Comparison of ENCODE assay signal across 8 mouse cellular contexts in the genomic region with DNA sequence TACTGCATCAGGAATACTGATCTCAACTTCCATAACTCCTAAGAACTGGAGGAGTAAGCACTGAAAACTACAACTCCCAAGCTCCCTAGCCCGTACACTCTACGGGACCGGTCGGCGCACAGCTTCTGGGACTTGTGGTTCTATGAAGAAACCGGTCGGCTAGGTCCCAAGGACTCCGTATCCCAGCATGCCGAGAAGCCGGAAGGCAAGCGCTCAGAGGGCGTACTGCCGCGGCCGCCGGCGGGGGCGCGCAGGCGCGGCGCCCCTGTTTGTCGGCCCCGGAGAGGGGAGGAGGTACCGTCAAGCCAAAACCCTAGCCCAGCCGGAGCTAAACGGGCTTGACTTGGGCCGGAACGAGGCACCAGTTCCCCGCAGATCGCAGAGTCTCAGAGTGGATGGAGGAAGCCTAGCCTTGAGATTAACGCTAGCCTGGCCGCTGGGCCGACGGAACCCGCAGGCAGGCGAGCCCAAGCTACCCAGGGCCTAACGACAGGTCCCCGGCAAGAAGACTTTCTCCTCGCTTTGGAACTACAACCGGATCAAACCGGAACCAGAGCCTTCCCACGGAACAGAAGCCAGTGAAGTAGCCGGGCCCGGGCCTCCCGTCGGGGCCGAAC. TPM values are rescaled to one million over a fixed set of nuclear protein-coding genes. Genes with fewer than 3 reads are reported as not detected.
A peak's percentile ranks its signal among the peaks of the same experiment; 100 is the strongest.
DNase-seq lines count a peak whose midpoint lies in the region; ATAC-seq lines count a peak whose summit lies in the region.

Tmem115 (plus strand) TSS at position 155 of the 617 bp plus-strand sequence.

- peak within 1 kb of the TSS; percentile 88 for H3K27ac ChIP-seq in forebrain, embryonic 10.5 days
- peak within 1 kb of the TSS; percentile 84 for H3K27ac ChIP-seq in heart, embryonic 15.5 days
- peak within 1 kb of the TSS; percentile 87 for H3K27ac ChIP-seq in liver, embryonic 15.5 days (replicated peaks)
- H3K27ac ChIP-seq in neural tube, embryonic 12.5 days = no peak within 1 kb of the TSS

- peak; percentile 99 for ATAC-seq in heart, embryonic 15.5 days (replicated peaks; ENCODE audit: insufficient number of reproducible peaks, insufficient read depth, low FRiP score, low read depth)
- ATAC-seq in liver, embryonic 15.5 days (ENCODE audit: insufficient read depth) = peak; percentile 94
- peak; percentile 99 for ATAC-seq in neural tube, embryonic 12.5 days (ENCODE audit: low FRiP score, low read depth)

- no peaks in the 10 kb centered on the region for H3K9me3 ChIP-seq in forebrain, embryonic 10.5 days
- no peaks in the 10 kb centered on the region for H3K9me3 ChIP-seq in heart, embryonic 15.5 days (replicated peaks)
- H3K9me3 ChIP-seq in liver, embryonic 15.5 days (replicated peaks) = no peaks in the 10 kb centered on the region
- H3K9me3 ChIP-seq in neural tube, embryonic 12.5 days = no peaks in the 10 kb centered on the region

- H3K4me1 ChIP-seq in forebrain, embryonic 10.5 days = peaks cover 43% of the 10 kb centered on the region
- H3K4me1 ChIP-seq in heart, embryonic 15.5 days (replicated peaks) = peaks cover 29% of the 10 kb centered on the region
- H3K4me1 ChIP-seq in liver, embryonic 15.5 days (replicated peaks) = peaks cover 40% of the 10 kb centered on the region
- H3K4me1 ChIP-seq in neural tube, embryonic 12.5 days = peaks cover 34% of the 10 kb centered on the region

- peak within 1 kb of the TSS; percentile 90 for H3K4me2 ChIP-seq in heart, embryonic 15.5 days
- peak within 1 kb of the TSS; percentile 95 for H3K4me2 ChIP-seq in liver, embryonic 15.5 days
- peak within 1 kb of the TSS; percentile 100 for H3K4me2 ChIP-seq in neural tube, embryonic 12.5 days (replicated peaks)

- H3K27me3 ChIP-seq in forebrain, embryonic 10.5 days (ENCODE audit: poor library complexity, severe bottlenecking) = peaks cover 6% of the 10 kb centered on the region; the same call in 1 of the 2 replicates
- no peaks in the 10 kb centered on the region for H3K27me3 ChIP-seq in heart, embryonic 15.5 days
- peaks cover 2% of the 10 kb centered on the region for H3K27me3 ChIP-seq in liver, embryonic 15.5 days
- H3K27me3 ChIP-seq in neural tube, embryonic 12.5 days (replicated peaks) = no peaks in the 10 kb centered on the region

- peak within 1 kb of the TSS; percentile 72 for H3K4me3 ChIP-seq in forebrain, embryonic 10.5 days
- peak within 1 kb of the TSS; percentile 82 for H3K4me3 ChIP-seq in heart, embryonic 15.5 days
- H3K4me3 ChIP-seq in liver, embryonic 15.5 days (replicated peaks) = peak within 1 kb of the TSS; percentile 74
- peak within 1 kb of the TSS; percentile 77 for H3K4me3 ChIP-seq in neural tube, embryonic 12.5 days

- DNase-seq in CD8-positive naive resting alpha-beta T cell, adult 2 months (ENCODE audit: low read depth in 2 of 2, low spot score in 2 of 2) = peak; percentile 85 to 87
- peak; percentile 86 for DNase-seq in c-Kit-positive CD71-negative TER-119-negative erythroid progenitor cells, embryonic 14.5 days (ENCODE audit: low read depth)
- peak; percentile 93 for DNase-seq in forebrain, embryonic 10.5 days (ENCODE audit: extremely low spot score, low spot score)
- DNase-seq in kidney, postnatal 36 days = peak; percentile 92 to 98
- peak; percentile 99 for DNase-seq in telencephalon, adult 2 months (ENCODE audit: low read depth, low spot score)

- H3K9ac ChIP-seq in heart, embryonic 15.5 days = peak within 1 kb of the TSS; percentile 87
- H3K9ac ChIP-seq in liver, embryonic 15.5 days = peak within 1 kb of the TSS; percentile 85
- peak within 1 kb of the TSS; percentile 88 for H3K9ac ChIP-seq in neural tube, embryonic 12.5 days

- under 1% methylated on average over 48 of the region's 48 CpGs for WGBS in forebrain, embryonic 10.5 days
- WGBS in heart, embryonic 15.5 days = under 1% methylated on average over 48 of the region's 48 CpGs
- under 1% methylated on average over 48 of the region's 48 CpGs for WGBS in liver, embryonic 15.5 days (ENCODE audit: insufficient replicate concordance)
- under 1% methylated on average over 48 of the region's 48 CpGs for whole genome bisulfite sequencing in neural tube, embryonic 12.5 days

- peaks cover 25% of the 10 kb centered on the region for H3K36me3 ChIP-seq in forebrain, embryonic 10.5 days (replicated peaks)
- peaks cover 19% of the 10 kb centered on the region for H3K36me3 ChIP-seq in heart, embryonic 15.5 days
- peaks cover 24% of the 10 kb centered on the region for H3K36me3 ChIP-seq in liver, embryonic 15.5 days (replicated peaks)
- peaks cover 14% of the 10 kb centered on the region for H3K36me3 ChIP-seq in neural tube, embryonic 12.5 days

RNA-seq across cellular contexts. Expression of gene Tmem115, which starts in this region (rescaled TPM):
- 33.0 and 35.8 TPM in 2 replicates for polyA plus RNA-seq in forebrain, embryonic 10.5 days (2016; fragmentation: Nextera tagmentation; extraction: Ambion mirVana)
- 31.5 and 35.5 TPM in 2 replicates for polyA plus RNA-seq in heart, embryonic 15.5 days (2015; fragmentation: Nextera tagmentation; extraction: Ambion mirVana)
- polyA plus RNA-seq in liver, embryonic 15.5 days (2015; fragmentation: Nextera tagmentation; extraction: Ambion mirVana) = 15.2 and 15.9 TPM in 2 replicates
- polyA plus RNA-seq in neural tube, embryonic 12.5 days (2016; fragmentation: Nextera tagmentation; extraction: Ambion mirVana) = 46.7 and 48.4 TPM in 2 replicates
